Mouse (Mus musculus) ES-E14 (cell line): ENCODE data around the gene Wiz.

Source experiments
- HCFC1 ChIP-seq: IDR thresholded peaks from 2 replicates; pipeline ENCODE4 v1.6.1; 2012; ENCODE audit warnings: low read length, inconsistent platforms, borderline replicate concordance; ENCODE audit not compliant: insufficient read depth
- MAFK ChIP-seq: IDR thresholded peaks from 2 replicates; pipeline ENCODE4 v1.6.1; 2014; ENCODE audit warnings: mild to moderate bottlenecking, low read depth, low read length, inconsistent platforms; ENCODE audit not compliant: insufficient read depth
- ZC3H11A ChIP-seq: IDR thresholded peaks from 2 replicates; pipeline ENCODE4 v1.6.1; 2012; ENCODE audit warnings: low read depth, mild to moderate bottlenecking, inconsistent platforms, low read length, borderline replicate concordance
- ZNF384 ChIP-seq: IDR thresholded peaks from 2 replicates; pipeline ENCODE4 v1.6.1; 2012; ENCODE audit warnings: low read depth, low read length, inconsistent platforms

DNA sequence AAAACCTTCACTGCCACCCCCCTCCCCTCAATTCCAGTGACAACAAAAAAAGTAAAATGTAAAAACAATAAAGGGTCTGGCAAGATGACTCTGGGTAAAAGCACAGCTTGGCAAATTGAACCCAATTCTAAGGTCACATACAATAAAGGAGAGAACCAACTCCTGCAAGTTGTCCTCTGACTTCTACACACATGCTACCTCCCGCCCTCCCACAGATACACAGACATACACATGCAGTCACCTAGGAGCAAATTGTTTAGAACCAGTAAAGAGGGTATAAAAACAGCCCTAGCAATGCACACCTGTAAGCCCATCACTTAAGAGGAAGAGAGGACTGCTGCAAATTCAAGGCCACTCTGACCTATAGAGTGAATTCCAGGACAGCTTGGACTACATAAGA is 66.4 kb downstream of the Wiz start:
- TF ChIP-seq ZNF384 (no peak), ZC3H11A (no peak), MAFK (no peak), HCFC1 (no peak)
